Mouse (Mus musculus) liver, adult (tissue): ENCODE data around the gene Casp9.

Source experiments
- GATA4 ChIP-seq: IDR thresholded peaks from 2 replicates; pipeline ENCODE4 v1.6.1; 2014; ENCODE audit warnings: mild to moderate bottlenecking, low read length; ENCODE audit not compliant: insufficient replicate concordance

Gene Casp9

DNA sequence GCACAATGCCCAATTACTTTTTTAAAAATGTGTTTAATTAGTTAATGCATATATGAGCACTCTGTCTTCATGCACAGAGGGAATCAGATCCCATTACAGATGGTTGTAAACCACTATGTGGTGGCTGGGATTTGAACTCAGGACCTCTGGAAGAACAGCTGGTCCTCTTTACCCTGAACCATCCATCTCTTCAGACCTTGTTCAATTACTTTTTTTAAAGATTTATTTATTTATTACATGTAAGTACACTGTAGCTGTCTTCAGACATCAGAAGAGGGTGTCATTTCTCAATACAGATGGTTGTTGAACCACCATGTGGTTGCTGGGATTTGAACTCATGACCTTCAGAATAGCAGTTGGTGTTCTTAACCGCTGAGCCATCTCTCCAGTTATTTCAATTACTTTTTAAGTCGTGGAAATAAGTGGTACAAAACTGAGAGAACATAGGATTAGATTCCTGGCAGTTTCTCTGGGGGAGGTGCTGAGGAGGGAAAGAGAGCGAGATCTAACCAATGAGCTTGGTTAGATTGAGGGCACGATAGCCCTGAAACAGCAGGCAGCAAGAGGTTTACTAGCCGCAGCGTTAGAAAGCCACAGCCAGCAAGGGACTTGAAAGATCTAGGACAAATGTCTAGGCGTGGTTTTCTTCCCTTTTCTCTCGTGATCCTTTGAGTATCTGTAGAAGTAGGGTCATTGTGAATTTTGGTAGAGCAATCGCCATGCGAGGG is 694 bp upstream of the Casp9 start:
- TF ChIP-seq GATA4: no peak

DNA sequence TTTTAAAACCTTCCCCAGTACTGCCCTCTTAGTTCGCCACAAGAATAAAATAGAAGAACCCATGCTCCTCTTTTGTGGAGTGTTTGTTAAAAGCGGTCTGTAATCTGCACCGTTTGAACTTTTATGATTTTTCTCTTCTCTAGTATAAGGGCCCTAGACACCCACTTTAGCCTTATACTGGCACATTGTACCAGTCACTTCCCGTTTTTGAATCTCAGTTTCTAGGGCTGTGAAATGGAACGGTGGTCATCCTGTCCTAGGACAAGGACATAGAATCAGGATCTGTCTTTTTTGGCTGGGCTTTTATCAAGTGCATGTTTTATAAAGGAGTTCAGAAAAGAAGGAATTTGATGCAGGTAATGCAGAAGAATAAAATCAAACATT is 732 bp downstream of the Casp9 start:
- TF ChIP-seq GATA4: no peak

DNA sequence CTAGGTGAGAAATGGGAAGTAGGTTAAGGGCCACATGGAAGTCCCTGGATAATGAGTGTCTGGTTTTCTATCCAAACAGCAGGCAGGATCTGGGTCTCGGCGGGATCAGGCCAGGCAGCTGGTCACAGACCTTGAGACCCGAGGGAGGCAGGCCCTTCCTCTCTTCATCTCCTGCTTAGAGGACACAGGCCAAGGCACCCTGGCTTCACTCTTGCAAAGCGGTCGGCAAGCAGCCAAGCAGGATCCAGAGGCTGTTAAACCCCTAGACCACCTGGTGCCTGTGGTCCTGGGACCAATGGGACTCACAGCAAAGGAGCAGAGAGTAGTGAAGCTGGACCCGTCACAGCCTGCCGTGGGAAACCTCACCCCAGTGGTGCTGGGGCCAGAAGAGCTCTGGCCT is 2.9 kb downstream of the Casp9 start:
- TF ChIP-seq GATA4: no peak

DNA sequence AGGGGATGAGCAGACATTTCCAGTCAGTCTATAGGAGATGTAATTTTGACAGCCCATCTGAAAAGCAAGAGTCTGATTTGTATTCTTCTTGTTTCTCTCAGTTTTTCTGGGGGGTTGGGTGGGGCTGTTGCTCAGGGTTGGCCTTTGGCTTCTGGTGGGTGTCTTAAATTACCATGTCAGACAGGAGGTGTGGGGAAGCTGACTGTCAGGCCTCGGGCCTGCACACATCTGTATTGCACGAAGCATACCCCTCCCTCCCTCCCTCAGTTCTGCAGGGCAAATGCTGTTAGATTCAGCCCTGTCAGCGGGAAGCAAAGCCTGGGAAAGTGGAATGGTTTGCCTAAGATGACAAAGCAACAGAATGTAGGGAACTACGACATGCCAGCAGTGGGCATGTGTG is 3.5 kb downstream of the Casp9 start:
- TF ChIP-seq GATA4: no peak

DNA sequence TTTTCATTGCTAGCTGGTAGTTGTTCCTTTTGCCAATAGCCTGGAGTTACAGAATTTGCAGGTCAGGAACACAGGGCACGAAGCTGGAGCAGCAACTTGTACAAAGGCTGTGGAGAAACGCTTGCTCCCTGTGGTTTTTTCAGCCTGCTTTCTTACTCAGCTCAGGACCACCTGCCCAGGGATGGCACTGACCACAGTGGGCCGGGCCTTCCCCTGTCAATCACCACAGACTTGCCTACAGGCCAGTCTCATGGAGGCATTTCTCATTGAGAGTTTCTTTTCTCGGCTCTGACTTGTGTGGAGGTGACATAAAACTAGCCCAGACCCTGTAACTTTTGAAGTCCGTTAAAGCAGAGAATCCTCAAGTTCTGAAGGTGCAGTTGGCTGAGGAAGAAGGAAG is 4.1 kb downstream of the Casp9 start:
- TF ChIP-seq GATA4: no peak

DNA sequence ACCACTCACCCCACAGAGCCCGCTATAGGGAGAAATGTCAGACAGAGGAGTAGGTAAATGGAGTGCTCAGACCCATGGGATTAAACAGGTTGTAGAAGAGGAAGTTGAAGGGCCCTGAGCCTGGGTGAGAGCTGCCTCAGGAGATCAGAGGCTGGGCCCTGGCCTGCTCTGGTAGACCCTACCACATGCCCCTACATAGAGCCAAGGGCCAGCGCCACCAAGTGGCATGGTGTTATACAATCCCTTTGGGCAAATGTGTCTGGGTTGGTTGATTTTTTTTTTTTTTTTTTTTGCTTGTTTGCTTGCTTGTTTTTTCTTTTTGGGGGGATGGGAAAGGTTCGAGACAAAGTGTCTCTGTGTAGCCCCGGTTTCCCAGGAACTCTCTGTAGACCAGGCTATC is 10.7 kb downstream of the Casp9 start:
- no peak for TF ChIP-seq GATA4

DNA sequence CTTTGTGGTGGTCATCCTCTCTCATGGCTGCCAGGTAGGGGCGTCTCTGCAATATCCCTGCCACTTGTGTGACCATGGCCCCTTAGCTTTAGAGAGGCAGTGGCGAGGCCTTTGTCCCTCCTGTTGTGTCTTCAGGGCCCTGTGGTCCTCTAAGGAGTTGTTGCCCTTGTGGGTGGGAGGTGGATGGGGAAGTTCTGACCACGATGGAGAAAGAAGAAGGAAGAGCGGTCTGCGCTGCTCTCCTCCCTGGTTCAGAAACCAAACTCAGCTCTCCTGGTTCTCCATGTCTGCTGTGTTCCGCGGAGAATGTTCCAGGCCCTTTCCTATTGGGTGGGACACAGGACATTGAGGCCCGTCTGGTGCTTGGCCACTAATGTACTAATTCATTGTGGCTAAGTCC is 12.5 kb downstream of the Casp9 start:
- TF ChIP-seq GATA4: no peak

DNA sequence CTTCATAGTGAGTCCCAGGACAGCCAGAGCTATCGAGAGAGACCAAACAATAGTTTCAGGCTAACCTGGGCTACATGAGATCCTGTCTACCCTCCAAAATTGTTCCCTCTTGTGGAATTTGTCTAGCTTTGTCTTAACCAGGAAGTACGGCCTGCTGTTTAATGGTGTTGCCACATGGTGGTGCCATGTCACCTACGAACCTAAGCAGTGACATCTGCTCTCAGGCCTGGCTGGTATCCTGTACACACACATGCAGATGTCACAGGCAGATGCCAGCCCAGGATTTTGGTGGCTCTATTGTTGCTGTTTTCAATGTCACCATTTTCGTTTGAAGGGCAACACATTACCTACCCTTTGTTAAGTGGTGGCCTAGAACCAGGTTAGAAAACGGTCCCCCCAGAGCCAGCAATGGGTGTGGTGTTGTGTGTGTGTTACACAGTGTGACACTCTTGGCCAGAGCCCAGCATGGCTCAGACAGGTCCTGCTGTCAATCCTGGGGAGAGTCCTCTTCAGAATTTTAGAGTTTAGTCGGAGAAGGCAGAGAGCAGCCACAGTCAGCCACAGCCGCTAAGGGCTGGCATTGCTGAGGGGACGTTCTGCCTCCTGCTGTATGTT is 16.5 kb downstream of the Casp9 start:
- TF ChIP-seq GATA4: no peak

DNA sequence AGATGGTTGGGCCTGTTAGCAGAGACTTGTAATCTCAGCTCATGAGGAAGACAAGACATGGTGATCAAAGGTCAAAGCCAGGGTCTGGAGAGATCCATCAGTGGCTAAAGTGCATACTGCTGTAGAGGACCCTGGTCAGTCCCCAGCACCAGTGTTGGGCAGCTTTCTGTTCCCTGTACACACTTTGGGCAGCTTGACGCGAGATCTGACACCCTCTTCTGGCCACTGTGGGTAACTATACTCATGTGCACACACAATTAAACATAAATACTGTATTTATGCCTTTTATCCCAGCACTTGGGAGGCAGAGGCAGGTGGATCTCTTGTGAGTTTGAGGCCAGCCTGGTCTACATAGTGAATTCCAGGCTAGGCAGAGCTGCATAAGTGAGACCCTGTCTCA is 17.6 kb downstream of the Casp9 start:
- no peak for TF ChIP-seq GATA4

DNA sequence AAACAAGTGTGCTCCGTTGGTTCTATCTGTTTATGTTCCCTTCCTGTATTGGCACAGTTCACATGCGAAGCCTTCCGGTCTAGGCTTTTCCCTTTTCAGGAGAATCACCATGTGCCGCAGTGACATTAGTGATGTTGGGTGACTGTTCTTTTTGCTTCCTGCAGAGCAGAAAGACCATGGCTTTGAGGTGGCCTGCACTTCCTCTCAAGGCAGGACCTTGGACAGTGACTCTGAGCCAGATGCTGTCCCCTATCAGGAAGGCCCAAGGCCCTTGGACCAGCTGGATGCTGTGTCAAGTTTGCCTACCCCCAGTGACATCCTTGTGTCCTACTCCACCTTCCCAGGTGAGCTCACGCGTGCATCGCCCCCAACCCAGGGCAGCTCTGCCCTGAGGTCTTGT is 18.0 kb downstream of the Casp9 start:
- no peak for TF ChIP-seq GATA4

DNA sequence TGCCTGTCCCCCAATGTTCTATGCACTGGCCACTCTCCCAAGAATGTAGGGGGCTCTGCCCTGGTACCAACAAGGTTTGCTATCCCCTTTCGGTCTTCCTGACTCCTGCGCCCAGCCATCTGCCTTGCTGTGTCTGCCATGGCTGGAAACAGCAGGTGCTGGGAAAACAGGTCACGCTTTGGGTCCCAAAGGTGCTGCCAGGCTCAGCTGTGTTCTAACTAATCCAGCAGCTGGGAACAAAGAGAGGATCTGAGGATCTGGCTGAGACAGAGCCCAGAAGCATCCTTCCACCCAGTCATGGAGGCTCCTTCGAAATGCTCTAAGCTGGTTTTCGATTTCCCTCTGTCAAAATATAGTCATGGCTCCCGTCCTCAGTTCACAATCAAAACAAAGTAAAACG is 22.9 kb downstream of the Casp9 start:
- no peak for TF ChIP-seq GATA4

DNA sequence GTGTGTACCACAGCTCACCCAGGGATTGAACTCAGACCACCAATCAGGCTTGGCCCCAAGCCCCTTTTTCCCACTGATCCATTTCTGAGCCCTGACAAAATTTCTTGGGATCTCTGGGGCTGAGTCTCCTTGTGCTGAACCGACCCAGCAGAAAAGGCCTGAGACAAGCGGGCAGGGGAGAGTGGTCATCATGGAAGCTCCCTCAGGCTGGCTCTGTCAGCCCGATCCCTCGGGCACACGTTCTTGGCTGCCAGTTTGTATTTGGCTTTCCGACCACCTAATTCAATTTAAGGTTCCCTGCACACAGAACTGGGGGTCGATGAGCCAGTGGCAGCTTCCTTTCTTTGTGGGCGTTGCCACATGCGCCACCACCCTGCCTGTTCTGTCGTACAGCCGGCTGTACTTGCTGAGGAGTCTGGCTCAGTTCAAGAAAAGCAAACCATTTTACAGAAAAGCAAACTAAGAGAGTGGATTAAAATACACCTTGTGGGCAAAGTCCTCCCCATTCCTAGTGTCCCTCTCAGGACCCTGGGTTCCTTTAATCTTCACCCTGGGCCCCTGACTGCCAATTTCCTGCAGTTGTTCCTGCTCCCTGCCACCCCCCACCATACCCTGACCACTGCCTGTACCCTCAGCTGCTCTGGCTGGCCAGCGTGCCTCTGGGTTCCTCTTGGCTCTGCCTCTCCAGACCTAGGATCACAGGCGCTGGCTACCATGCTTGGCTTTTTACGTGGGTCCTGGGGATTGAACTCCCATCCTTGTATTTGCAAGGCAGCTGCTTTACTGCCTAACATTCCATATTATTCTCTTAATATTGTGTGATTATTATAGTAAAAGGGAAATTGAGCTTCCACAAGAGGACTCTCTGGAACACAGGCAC is 23.6 kb downstream of the Casp9 start:
- no peak for TF ChIP-seq GATA4

DNA sequence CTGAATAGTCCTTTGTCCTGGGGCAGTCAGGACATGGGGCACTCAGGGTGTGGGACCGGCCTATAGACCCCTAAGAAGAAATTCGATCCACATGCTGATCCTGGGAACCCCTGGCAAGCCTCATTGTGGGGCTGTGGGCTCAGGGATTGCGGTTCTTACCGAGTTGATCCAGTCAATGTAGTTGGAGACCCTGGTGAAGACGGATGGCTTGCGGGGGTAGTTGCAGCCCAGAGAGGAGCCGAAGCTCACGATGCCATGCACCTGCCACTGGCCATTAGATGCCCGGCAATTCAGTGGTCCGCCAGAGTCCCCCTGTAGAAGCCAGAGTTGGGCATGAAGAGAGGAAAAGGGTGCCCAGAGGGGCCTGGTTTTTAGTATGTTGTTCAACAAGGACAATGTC is 24.3 kb downstream of the Casp9 start:
- TF ChIP-seq GATA4: no peak

DNA sequence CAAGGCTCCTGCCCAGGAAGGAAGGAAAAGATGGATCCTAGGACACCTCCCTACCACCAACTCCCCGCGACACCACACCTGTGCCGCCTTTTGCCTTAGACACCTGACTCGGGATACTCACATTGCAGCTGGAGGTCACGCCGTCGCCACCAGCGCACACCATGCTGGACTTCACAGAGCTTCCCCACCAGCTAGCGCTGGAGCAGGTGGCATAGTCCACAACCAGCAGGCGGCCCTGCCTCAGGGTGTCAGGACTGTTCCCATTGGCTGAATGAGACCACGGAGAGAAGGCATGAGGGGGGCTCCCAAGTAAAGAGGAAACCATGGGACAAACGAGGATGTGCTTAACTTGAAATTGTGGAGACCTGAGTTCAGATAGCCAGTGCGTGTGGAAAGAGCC is 25.4 kb downstream of the Casp9 start:
- no peak for TF ChIP-seq GATA4

DNA sequence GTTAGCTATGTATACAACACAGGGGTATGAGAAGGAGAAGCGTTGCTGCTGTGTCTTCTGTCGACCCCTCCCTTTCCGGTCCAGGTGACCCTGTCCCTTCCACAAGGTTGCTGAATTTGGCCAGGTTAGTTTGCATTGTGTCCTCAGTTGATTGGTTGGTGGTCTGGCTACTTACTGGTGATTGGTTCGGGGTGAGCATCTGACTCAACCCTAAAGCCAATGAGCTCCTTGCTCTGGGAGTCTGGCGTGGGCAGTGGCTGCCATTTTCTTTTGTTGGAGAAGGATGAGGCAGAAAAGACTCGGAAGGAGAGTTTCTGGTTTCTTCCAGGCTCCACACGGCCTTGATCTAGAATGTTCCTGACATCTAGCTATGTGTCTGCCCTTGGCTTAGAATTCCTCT is 25.9 kb downstream of the Casp9 start:
- TF ChIP-seq GATA4: no peak

DNA sequence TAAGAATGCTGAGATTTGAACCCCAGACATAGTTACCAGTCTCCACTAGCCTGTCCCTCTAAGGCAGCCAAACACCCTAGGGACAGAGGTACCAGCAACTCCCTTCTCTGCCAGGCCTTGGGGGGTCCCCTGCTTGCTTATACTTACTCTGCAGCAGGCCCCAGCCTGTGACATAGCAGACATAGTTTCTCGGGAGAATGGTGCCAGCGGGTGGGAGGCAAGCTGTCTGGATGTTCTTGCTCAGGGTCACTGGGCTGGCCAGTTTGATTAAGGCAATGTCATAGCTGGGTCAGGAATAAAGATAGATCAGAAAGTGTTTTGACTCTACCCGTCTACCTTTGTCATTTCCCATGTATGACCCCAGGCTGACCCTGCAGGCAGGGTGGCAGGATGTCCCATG is 27.8 kb downstream of the Casp9 start:
- TF ChIP-seq GATA4: no peak

DNA sequence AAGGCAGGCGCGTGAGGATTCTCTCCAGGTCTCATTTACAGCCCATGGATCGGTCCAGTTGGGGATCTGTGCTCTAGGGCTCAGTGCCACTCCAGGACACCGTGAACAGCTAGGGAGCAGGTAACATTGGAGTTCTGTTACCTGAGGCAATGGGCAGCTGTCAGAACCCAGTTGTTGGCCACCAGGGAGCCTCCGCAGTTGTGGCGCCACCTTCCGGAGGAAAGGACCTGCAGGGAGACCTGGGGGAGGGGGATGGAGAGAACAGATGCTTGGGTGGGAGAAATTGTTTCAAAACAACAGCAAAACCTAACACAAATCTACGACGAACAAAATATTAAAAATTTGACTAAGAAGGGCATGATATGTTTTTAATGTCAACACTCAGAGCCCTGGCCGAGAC is 28.7 kb downstream of the Casp9 start:
- no peak for TF ChIP-seq GATA4

DNA sequence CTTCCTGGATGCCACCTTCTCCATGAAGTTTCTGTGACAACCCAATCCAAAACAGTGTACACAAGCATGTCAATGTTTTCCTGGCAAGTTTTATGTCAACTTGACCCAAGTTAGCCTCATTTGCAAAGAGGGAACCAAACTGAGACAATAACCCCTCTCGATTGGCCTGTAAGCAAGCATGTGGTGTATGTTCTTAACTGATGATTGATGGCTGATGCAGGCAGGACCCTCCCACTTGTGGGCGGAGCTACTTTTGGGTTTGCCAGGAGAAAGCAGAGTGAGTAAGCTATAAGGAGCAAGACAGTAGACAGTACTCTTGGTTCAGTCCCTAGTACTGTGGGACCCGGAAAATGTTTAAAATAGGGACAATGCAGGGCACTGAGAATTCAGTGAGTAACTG is 29.6 kb downstream of the Casp9 start:
- no peak for TF ChIP-seq GATA4
